Mouse (Mus musculus) urinary bladder, postnatal 10 days (tissue): ENCODE results near the gene Cttnbp2.

Experiments used
- DNase-seq: peaks from one replicate; pipeline ENCODE4 v3.0.0; 2022; ENCODE audit warnings: low spot score

Cttnbp2 gene

DNA sequence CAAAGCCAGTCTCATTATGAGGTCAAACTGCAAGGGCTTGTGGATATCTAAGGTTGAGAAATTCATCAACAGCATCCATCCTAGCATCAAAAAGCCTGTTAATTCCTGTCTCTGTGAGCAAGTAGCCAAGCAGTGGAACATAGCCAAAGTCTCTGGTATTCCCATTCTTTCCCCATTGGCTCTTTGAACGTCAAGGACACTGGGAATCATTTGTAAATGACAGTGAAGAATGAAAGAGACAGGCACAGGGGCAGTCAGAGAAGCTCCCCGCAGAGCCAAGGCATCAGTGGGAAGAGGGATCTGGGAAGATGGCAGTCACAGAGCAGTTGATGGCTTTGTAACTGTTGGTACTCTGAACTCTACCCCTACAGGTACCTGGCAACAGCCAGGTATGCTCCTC, 46.9 kb downstream of the Cttnbp2 start:
- no peak for DNase-seq

DNA sequence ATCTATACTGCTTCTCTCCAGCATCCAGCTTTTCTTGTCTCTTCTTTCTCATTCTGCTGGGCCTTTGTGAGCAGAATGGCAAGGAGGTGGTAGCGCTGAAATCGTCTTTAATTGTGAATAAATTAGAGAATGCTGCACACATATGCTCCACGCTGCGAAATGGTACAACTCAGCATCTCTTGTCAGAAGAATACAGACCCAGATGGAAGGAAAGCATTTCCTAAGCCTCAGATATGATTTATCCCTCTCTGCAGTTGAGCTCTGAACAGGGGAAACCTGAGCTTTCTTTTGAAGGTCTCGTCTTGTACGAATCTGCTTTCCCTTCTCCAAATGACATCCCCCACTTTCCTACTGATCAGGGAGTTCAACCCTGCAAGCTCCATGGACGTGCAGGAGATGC, 48.4 kb downstream of the Cttnbp2 start:
- DNase-seq: no peak

DNA sequence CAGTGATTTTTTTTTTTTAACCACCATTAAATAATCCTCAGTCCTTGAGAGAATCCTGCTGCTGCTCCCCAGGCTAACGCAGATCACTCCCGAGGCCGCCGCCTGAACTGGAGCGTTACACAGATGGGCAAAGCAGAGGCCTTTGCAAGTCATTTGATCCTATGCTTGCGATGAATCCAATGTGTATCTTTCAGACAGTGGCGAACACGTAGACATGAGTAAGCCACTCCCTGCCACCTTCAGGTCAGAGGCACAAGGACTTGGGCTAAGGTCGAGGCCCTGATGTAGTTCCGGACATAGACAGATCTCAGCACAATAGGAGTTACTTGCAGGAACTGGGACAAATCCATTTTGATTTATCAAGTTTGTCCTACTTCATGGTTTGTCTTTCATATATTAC, 49.0 kb downstream of the Cttnbp2 start:
- DNase-seq: no peak

DNA sequence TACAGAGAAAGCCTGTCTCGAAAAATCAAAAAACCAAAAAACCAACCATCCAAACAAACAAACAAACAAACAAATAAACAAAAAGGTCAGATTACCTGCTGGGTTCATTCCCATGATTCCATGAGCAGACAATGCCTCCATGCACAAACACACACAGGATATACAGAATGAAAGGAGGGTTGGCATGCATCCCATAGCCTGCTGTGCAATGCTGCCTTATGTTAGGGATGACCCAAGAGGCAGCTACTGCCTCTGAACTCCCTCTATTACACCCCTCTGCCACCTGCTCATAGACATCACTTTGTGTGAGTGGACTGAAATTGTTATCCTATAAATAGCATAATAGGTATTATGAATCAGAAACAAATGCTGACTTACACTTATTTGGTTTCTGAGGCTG, 55.0 kb downstream of the Cttnbp2 start:
- DNase-seq: no peak

DNA sequence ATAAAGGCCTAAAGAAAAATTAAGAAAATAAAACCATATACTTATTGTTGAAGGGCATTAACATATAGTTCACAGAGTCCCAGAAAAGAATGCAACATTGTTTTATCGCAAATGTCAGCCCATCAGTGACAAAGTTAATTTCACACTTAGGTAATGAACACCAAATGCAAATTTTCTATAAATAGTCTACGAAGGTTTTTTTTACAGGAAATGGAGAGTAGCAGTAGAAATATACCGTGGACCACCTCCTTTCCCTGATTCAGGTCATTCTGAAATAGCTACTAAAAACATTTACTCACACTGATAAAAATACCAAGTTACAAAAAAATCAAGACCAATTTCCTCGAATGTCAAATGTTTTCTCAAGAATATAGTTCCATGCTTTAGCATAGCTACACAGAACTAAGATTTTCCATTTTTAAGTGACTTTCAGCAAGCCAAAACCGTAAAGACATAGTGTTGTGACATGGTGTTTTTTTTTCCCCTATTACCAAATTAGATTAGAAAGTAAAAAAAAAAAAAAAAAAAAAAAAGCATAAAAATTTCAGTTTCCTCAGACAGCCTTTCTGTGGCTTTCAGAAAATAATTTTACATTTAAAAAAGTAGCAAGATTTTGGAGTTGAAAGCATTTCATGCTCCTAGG, 64.0 kb downstream of the Cttnbp2 start:
- no peak for DNase-seq

DNA sequence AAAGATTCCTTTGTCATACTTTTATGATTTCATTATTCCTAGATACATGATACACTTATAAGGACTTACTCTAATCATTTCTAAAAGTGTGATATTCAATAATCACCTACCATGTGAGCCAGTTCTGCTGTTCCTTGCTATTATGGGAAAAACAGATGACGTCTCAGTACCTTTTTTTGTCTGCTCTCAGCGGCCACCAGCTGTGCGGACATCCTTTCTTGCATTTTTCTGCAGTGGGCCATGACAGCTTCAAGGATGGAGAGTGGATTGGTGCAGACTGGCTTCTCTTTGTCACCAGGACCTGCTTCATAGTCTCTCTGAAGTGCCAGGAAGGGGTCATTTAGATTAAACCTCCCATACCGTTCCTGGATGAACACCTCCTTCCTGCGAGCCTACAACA, 66.6 kb downstream of the Cttnbp2 start:
- no peak for DNase-seq

DNA sequence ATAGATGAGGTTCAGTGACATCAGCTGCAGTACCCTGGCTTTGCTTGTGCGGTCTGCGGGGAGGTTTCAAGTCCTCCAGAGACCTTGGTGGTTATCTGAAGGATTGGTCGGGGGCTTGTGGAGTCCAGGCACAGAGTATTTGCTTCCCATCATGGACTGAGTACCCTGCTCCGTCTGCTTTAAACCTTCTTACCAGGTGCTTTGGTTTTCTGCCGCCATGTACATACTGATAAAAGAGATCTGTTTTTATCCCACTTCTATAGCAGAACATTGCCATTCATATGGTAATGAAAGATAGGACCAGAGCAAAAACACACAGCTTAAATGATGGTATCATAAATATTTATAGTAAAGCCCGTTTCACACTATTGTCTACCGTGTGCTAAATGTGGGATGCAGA, 67.7 kb downstream of the Cttnbp2 start:
- DNase-seq: no peak

DNA sequence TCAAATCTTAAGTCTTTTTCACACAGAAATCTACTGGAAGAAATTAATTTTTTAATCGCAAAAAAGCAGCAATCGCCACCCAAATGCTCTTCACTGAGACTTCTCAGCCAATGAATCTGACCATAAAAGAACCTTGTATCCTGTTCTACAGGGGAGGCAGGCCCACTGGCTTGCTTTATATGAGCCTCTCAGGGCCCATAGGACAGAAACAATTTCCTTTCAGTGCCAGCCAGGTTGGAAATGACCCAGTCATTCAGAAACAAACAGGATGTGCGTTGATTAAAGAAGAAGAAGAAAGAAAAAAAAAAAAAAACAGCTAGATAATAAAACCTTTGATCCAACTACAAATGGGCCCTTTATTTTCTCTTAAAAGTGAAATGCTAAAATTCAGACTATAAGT, 68.3 kb downstream of the Cttnbp2 start:
- DNase-seq: no peak

DNA sequence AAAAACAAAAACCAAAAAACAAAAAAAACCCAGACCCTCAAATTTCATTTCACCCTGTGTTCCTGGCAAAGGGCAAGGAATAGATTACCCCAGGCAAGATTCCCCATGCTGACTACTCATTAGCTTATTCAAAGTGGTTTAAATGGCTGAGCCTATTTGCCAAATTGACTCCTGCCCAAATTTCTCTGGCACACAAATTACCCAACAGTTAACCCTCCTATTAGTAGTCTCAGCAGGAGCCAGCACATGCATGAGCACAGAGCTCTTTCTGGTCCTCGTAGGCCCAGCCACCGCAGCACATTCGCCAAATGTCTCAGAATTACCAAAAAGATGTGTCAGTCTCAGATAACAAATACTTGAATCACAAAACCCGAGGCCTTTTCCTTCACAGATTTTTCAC, 68.9 kb downstream of the Cttnbp2 start:
- no peak for DNase-seq

DNA sequence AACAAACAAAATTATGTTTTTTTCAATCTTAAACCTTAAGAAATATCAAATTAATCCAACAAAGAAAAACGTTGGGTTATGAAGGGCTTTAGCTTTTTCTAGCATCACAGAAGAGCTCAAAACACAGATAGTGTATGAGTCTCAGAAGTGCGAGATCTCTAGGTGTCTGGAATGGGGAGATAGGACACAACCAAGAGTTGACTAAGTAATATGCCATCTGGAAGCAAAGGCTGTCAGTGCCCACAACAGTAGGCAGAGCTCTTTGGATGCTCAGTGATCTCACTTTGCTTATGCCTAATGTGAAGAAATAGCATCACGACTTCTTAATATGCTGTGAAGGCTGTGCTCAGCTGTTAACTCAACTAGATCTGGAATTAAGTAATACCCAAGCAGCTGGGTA, 72.3 kb downstream of the Cttnbp2 start:
- no peak for DNase-seq

DNA sequence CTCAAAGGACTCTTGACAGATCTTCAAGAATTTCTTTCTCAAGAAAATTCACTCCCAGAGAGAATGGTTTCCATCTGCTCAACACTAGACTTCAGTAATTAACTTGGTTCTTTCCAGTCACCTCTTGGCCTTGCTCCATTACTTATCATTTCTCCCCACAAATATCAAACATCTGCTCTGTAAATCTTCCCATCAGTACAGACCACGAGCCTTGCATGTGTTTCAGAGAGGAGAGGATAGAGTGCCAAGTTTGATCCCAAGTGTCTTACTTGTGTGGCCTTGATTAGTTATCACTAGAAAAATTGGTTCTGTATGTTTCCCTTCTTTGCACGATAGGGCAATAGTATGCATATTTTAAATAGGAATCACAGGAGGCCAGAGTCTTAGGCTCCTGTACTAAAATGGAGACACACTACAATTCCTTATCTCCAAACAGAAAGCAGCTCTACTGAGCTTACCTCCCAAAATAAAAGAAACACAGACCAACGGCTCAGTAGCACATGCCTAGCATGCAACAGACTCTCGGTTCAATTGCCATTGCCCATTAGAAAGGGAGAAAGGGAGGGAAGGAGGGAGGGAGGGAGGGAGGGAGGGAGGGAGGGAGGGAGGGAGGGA, 73.6 kb downstream of the Cttnbp2 start:
- no peak for DNase-seq

DNA sequence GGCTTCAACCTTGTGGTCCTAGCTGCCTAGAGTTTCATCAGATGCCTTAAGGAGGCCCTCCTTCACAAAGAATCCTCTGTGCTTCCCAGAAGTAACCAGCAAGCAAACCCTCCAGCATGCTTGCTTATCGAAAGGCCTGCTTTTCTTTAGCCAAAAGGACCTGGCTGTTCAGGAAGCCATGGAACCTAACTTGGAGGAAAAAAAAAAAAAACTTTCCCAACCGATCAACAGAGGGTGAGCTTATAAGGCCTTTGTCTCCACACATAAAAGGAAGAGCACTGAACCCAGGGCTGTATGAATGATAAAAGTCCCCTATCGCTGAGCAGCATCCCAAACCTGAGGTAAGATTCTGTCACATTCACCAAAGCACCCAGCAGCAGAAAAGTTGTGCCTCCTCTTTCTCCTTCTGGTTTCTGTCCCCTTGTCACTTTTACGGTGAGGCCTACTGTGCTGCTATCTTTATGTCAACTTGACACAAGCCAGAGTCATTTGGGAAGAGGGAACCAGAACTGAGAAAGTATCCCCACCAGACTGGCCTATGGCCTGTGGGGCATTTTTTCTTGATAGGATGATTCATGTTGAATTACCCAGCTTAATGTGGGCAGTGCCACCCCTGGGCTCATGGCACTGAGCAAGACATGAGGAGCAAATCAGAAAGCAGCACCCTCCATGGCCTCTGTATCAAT, 78.4 kb downstream of the Cttnbp2 start:
- DNase-seq: no peak

DNA sequence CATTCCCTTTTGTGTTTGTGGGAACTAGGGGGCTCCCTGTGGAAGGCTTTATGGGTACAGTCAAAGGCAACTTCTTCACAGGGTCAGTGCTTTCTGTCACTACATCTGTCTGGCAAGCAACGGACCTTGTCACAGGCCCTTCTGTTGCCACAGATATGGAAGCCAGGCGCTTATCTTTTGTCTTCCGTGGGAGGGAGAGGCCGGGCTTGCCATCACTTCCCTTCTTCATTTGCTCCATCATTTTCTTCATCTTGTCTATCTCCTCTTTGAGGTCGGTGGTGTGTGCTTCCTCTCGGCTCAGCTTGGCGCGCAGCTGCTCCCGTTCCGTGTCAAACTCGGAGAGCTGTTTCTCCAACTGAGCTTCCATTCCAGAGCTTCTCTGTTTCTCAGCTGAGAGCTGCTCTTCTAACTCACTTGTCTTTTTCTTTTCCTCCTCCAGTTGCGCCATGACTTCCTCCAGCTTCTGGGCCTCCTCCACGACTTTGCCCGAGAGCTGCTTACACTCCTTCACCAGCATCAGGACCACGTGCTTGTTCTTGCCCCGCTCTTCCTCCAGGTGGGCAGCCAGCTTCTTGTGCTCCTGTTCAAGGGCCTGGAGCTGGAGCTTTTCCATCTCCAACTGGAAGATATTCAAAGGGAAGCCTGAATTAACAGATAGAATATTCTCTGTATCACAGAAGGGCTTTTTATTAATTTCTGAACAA, 79.7 kb downstream of the Cttnbp2 start:
- no peak for DNase-seq

DNA sequence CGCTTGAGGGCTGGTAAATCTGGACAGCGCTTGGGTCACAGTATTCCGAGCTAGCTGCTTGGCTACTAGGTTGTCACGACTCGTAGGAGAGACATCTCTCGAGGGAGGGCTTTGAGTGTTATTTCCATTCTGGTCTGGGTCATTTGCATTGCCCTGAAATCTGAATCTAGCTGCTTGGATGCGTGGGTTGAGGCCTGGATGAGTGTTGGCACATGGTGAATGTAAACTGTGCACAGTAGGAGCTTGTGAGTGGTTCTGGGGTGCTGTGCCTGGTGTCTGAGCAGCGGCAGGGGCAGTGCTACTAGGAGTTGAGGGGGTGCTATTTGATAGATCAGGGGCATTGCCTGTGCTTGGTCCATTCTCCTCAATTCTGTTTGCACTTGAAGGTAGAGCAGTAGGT, 80.3 kb downstream of the Cttnbp2 start:
- no peak for DNase-seq

DNA sequence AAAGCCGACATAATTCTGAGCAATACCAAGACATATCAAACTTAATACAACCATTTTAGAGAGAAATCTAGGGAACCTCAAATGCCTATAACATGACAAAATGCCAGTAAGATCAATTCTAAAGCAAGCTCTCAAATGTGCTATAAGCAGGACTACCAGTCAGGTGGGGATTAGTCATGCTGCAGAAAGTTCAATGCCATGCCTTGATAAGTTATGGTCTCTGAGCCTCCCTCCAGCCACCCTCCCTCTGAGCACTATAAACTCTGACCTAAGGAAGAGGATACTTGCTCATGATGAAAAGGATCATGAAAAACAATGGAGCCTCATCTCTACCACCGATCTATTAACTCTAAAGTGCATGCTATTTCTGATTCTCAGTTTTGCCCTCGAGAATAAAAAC, 82.3 kb downstream of the Cttnbp2 start:
- DNase-seq: no peak

DNA sequence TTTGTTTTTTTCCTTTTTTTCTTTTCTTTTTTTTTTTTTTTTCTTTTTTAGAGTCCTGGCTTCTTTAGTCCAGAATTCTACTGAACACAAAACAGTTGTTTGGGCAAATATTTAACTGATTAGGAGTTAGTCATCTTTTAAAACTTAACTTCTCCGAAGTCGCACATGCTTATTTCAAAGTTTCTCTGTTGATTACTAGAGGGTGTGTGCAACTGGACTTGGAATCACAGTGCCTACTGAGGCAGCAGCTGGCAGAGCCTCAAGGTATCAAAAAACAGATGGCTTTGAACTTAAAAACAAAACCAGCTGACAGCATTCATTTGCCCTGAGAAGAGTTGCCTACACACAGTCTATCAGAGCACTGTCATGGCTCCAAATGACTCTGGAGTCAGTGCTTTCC, 82.8 kb downstream of the Cttnbp2 start:
- DNase-seq: no peak

DNA sequence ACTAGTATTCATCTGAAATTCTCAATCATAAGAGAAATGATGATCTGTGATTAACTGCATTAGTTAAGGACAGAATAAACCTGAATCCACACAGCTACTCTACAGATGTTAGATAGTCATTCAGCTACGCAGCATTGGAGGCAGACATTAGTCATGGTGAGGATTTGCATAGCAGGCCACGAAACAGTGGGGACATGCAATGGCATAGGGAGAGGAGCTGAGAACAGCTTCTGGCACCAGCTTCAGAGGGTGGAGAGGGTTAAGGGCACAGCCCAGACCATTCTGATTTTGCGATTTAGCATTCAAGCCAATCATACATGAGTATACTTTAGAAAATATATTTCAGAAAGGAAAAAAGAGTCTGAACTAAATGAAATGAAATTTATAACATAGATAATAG, 84.6 kb downstream of the Cttnbp2 start:
- DNase-seq: no peak

DNA sequence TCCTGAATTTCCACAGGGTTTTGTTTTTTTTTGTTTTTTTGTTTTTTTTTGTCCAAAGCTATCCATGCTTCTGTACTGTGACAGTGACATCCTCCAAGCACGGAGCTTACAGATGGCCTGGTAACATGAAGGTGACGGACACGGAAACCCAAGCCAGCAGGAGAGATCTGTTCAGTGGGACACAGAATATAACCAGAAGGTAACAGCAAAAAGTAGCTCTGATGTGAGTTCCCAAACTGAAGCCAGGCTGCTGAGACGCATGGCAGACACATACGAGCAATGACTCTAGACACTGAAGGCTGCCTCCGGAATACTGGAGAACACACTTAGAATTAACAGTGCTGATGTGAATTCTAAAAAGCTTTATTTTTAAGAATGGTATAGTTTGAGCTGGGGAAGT, 89.8 kb downstream of the Cttnbp2 start:
- no peak for DNase-seq

DNA sequence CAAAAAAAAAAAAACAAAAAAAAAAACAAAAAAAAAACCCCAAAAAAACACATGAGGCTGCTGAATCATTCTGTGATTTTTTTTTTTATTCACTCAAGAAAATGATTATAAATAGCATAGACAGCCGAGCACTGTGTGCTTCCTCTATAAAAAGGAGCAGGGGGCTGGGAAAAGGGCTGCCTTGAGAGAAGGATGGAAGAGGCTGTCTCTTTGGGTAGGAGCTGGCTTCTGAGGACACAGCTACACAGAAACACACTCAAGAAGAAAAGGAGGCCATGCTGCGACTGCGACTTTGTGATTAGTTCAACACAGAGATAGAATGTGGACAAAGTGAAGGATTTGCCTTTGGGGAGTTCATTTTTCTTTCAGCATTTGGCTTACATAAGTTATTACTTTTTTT, 90.3 kb downstream of the Cttnbp2 start:
- DNase-seq: no peak

DNA sequence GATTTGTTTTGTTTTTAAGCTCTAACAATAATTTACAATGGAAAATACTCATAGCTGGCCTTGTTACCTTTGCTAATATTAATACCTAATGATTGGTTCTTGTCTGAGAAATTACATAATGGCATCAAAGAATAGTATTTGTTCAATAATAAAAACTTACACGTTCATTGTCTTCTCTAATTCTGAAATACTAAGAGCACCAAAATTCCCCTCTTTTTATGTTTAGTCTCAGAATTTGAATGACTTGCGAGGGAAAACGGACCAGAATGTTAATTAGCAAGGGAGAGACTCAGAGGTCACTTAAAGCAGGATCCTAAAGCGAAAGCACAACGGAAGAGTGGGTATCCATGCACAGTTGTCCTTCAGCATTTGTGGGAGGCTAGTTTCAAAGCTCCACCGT, 91.5 kb downstream of the Cttnbp2 start:
- DNase-seq: no peak

DNA sequence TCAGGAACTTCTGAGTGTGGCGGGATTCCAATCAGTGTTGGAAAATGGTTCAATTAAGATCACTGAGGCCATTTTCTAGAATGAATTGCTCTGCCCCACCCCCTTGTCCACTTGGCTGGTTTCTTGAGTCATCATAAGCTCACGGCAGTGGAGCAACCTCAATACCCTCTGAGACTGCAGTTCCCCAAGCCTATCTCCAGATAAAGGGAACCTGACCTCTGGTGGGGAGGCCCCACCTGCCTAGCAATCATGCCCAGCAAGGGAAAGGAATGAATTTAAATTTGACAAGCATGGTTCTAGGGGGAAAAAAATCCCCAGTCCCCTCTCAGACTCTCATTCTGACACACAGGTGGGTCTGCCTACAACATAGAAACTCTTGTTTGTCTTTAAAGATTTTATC, 93.1 kb downstream of the Cttnbp2 start:
- DNase-seq: no peak

DNA sequence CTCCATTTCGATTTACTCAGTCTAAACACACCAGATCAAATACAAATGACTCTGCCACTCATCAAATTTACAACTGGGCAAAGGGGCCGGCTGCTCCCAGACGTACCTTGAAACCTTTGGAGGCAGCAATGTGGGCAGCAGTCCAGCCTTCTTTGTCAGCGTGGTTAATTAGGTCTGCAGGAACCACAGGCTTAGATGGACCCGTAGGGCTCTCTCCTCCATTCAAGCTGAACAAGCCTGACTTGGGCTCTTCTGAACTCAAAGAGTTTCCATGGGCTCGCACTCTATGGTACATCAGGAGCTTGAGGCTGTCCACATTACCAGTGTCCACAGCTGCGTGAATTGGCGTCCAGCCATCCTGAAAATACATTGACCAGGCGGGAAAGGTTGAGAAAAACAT, 94.0 kb downstream of the Cttnbp2 start:
- DNase-seq: no peak

DNA sequence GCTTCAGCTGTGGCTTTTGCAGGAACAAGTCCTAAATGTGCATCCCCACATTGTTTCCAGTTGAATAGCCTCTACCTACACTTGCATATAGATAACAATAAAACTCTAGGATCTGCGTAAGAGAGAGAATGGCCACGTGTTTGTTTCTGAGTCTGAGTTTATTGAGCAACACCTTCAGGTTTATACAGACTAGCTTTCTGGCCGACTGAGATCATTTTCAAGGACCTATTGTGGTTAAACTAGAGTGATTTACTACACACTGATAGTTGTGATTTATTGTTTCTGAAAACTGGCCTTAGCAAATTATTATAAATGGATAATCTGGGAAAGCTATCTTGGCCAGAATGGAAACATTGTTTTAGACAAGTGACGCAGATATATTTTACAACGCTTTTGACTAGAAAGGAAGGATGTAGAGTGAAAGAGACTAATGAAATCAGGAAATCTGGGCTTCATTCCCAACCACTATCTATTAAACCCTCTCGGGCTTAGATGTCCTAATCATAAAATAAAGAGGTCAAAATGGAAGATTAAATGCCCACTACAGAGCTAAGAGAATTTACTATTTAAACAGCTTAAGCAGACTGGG, 96.7 kb downstream of the Cttnbp2 start:
- DNase-seq: no peak
